Mouse (Mus musculus): ENCODE results near the gene Carhsp1.

GRCm38 (mm10) chr16:8612214-8613005, 59.5 kb downstream of the Carhsp1 start:
- TF ChIP-seq POLR2A (IDR thresholded peaks at IDR 0.05; ENCODE audit: insufficient read depth, low read depth, low read length) (no peak), CTCF (IDR thresholded peaks at IDR 0.05) (no peak), EP300 (IDR thresholded peaks at IDR 0.05; ENCODE audit: insufficient read depth, low read depth, low read length) (no peak)
